Mouse (Mus musculus): Measurements from ENCODE around the gene Mtm1. TPM values are rescaled to one million over a fixed set of nuclear protein-coding genes. Genes with fewer than 3 reads are reported as not detected.

Mtm1 gene
- polyA plus RNA-seq, 1 experiment from 2014 or later = 5.4 TPM

- no peak for ATAC-seq (ENCODE audit: low read depth)
- H3K36me3 ChIP-seq = no peaks in the 10 kb centered on the region
- 74% methylated on average over 3 of the region's 3 CpGs for WGBS
These were observed 10.3 kb downstream of the Mtm1 start for GRCm38 (mm10) chrX:71220896-71221295.

GRCm38 (mm10) chrX:71222648-71223408 lies 12.3 kb downstream of the Mtm1 start:
- H3K4me3 ChIP-seq = no peak overlapping the region
- 92% methylated on average over 4 of the region's 4 CpGs for WGBS
- H3K4me1 ChIP-seq (replicated peaks) = no peaks in the 10 kb centered on the region
- no peak for ATAC-seq (ENCODE audit: low read depth)
- no peaks in the 10 kb centered on the region for H3K36me3 ChIP-seq
- H3K27me3 ChIP-seq = no peaks in the 10 kb centered on the region
- H3K27ac ChIP-seq (replicated peaks) = no peak overlapping the region
- no peak overlapping the region for H3K9ac ChIP-seq
- no peaks in the 10 kb centered on the region for H3K9me3 ChIP-seq
- no peak overlapping the region for H3K4me2 ChIP-seq

More at GRCm38 (mm10) chrX:71220896-71221295, 10.3 kb downstream of the Mtm1 start:
- Histone ChIP-seq H3K9me3 (no peaks in the 10 kb centered on the region), H3K4me3 (no peak overlapping the region), H3K9ac (no peak overlapping the region), H3K4me2 (no peak overlapping the region), H3K4me1 (replicated peaks) (no peaks in the 10 kb centered on the region), H3K27ac (replicated peaks) (no peak overlapping the region), H3K27me3 (no peaks in the 10 kb centered on the region)

- Histone ChIP-seq H3K27ac (replicated peaks) (no peak overlapping the region), H3K4me1 (replicated peaks) (no peaks in the 10 kb centered on the region), H3K4me3 (no peak overlapping the region), H3K27me3 (no peaks in the 10 kb centered on the region), H3K9ac (no peak overlapping the region), H3K9me3 (no peaks in the 10 kb centered on the region), H3K36me3 (no peaks in the 10 kb centered on the region), H3K4me2 (no peak overlapping the region)
- no peak for ATAC-seq (ENCODE audit: low read depth)
- WGBS = 72% methylated on average over 5 of the region's 5 CpGs
These were observed 16.3 kb downstream of the Mtm1 start for GRCm38 (mm10) chrX:71226881-71227280.

DNA sequence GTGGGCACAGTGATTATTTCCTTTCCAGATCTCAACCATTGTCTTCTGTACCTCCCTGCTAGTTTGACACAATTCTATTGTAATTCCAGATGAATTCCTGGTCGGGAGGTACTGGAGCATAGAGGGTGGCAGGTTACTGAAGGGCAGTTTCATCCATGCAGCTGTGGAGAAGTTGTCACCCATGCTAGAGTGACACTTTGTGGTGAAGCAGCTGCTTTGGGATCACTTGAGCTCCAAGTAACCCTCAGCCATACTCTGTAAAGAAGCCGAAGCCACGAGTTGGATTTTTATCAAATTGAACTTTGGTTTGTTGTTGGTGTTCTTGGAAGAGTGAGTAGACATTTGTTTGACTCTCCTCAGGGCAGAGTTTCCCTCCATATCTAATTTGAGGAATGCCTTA lies 17.6 kb downstream of the Mtm1 start:
- Histone ChIP-seq H3K9ac (no peak overlapping the region), H3K27ac (replicated peaks) (no peak overlapping the region), H3K4me1 (replicated peaks) (no peaks in the 10 kb centered on the region), H3K4me3 (no peak overlapping the region), H3K27me3 (no peaks in the 10 kb centered on the region), H3K4me2 (no peak overlapping the region), H3K9me3 (no peaks in the 10 kb centered on the region), H3K36me3 (no peaks in the 10 kb centered on the region)
- no peak for ATAC-seq (ENCODE audit: low read depth)
- WGBS = 68% methylated on average over 3 of the region's 3 CpGs

DNA sequence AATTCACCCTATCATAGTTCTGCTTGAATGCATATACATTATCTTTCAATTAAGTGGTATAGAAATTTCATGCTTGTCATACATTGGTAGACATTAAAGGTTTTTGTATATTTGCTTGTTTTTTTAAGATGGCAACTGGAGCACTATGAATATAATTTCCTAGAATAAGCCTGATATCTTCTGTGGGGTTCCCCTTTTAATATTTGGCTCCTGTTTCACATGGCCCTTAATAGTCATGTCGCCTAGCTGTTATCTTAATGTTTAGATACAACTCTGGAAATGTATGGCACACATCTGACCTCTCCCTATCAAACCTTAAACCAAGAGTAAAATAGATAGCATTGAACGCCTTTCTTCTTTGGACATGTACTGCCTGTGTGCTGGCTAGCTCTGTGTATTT lies 20.3 kb downstream of the Mtm1 start:
- no peak overlapping the region for H3K4me3 ChIP-seq
- H3K27me3 ChIP-seq = no peaks in the 10 kb centered on the region
- H3K36me3 ChIP-seq = no peaks in the 10 kb centered on the region
- WGBS = 85% methylated on average over 2 of the region's 2 CpGs
- no peak for ATAC-seq (ENCODE audit: low read depth)
- H3K4me2 ChIP-seq = no peak overlapping the region
- H3K9me3 ChIP-seq = no peaks in the 10 kb centered on the region
- H3K9ac ChIP-seq = no peak overlapping the region
- no peak overlapping the region for H3K27ac ChIP-seq (replicated peaks)
- H3K4me1 ChIP-seq (replicated peaks) = no peaks in the 10 kb centered on the region

DNA sequence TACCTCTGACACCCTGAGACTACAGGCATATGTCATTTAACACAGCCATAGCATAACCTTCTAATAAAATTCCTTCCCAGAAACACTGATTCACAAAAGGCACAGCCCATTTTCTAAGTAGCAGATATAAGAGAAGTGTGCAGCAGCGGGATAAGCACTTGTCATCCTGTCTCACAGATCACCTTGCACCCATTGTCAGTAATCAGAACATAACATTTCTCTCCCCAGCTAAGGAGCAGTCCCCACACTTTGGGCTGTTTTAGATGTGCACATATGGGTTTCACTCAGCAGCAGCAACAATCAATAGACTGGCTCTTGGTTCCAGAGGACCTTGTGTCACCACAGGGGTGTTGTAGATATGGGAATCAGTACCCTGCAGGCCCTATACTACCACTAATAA lies 45.9 kb downstream of the Mtm1 start:
- H3K4me3 ChIP-seq = no peak overlapping the region
- H3K27ac ChIP-seq (replicated peaks) = no peak overlapping the region
- no peak for ATAC-seq (ENCODE audit: low read depth)
- no peak overlapping the region for H3K4me2 ChIP-seq
- no peak overlapping the region for H3K9ac ChIP-seq
- WGBS = 92% methylated on average over 1 of the region's 1 CpGs
- no peaks in the 10 kb centered on the region for H3K27me3 ChIP-seq
- no peaks in the 10 kb centered on the region for H3K36me3 ChIP-seq
- H3K9me3 ChIP-seq = no peaks in the 10 kb centered on the region
- no peaks in the 10 kb centered on the region for H3K4me1 ChIP-seq (replicated peaks)

DNA sequence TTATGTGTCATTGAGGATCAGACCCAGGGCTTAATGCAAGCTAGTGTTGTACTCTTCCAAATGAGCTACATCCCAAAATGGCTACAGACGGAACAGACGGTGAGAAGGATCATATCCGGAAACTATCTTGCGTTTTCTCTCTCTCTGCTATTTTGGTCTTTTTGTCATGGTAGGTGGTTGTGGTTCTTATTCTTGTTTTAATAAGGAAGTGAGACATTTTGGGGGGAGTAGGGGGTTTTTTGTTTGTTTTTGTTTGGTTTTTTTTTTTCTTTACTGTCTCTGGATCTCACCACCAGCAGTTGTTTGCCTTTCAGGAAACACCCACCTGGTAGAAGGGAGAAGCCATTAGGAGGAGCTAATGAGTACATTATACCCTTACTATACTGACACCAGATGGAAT lies 50.3 kb downstream of the Mtm1 start:
- no peak overlapping the region for H3K4me3 ChIP-seq
- H3K4me2 ChIP-seq = no peak overlapping the region
- ATAC-seq (ENCODE audit: low read depth) = no peak
- H3K4me1 ChIP-seq (replicated peaks) = no peaks in the 10 kb centered on the region
- WGBS = 92% methylated on average over 4 of the region's 4 CpGs
- no peaks in the 10 kb centered on the region for H3K36me3 ChIP-seq
- no peaks in the 10 kb centered on the region for H3K27me3 ChIP-seq
- no peak overlapping the region for H3K27ac ChIP-seq (replicated peaks)
- no peak overlapping the region for H3K9ac ChIP-seq
- H3K9me3 ChIP-seq = no peaks in the 10 kb centered on the region

GRCm38 (mm10) chrX:71264316-71264715 lies 53.7 kb downstream of the Mtm1 start:
- 76% methylated on average over 2 of the region's 2 CpGs for WGBS
- H3K36me3 ChIP-seq = no peaks in the 10 kb centered on the region

DNA sequence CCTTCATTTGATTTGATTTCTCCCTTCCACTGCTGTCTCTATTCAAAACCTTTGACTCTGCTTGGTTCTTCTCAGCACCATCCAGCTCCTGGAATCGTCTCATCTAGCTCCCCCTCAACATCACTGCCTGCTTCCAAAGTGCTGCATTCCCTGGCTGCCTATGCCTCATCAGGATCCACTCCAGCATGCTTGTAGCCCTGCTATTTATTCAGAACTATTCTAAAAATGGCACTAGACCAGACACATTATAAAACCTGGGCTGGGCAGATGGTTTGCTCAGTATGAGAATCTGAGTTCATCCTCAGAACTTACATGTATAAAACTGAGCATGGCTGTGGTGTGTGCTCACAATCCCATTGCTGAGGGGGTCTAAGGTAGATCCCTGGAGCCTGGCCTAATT lies 58.4 kb downstream of the Mtm1 start:
- WGBS = 86% methylated on average over 1 of the region's 1 CpGs
- no peaks in the 10 kb centered on the region for H3K27me3 ChIP-seq
- no peak overlapping the region for H3K27ac ChIP-seq (replicated peaks)
- no peaks in the 10 kb centered on the region for H3K36me3 ChIP-seq
- H3K4me3 ChIP-seq = no peak overlapping the region
- H3K4me2 ChIP-seq = no peak overlapping the region
- no peaks in the 10 kb centered on the region for H3K9me3 ChIP-seq
- no peak for ATAC-seq (ENCODE audit: low read depth)
- H3K9ac ChIP-seq = no peak overlapping the region
- no peaks in the 10 kb centered on the region for H3K4me1 ChIP-seq (replicated peaks)

More at GRCm38 (mm10) chrX:71264316-71264715, 53.7 kb downstream of the Mtm1 start:
- no peak for ATAC-seq (ENCODE audit: low read depth)
- H3K27me3 ChIP-seq = no peaks in the 10 kb centered on the region
- H3K4me2 ChIP-seq = no peak overlapping the region
- H3K9ac ChIP-seq = no peak overlapping the region
- H3K9me3 ChIP-seq = no peaks in the 10 kb centered on the region
- no peaks in the 10 kb centered on the region for H3K4me1 ChIP-seq (replicated peaks)
- H3K27ac ChIP-seq (replicated peaks) = no peak overlapping the region
- no peak overlapping the region for H3K4me3 ChIP-seq

GRCm38 (mm10) chrX:71274150-71274549 lies 63.6 kb downstream of the Mtm1 start:
- H3K9me3 ChIP-seq = no peaks in the 10 kb centered on the region
- no peak overlapping the region for H3K27ac ChIP-seq (replicated peaks)
- no peaks in the 10 kb centered on the region for H3K4me1 ChIP-seq (replicated peaks)
- no peaks in the 10 kb centered on the region for H3K36me3 ChIP-seq
- no peak overlapping the region for H3K4me2 ChIP-seq
- no peaks in the 10 kb centered on the region for H3K27me3 ChIP-seq
- no peak for ATAC-seq (ENCODE audit: low read depth)
- no peak overlapping the region for H3K9ac ChIP-seq
- no peak overlapping the region for H3K4me3 ChIP-seq
- 90% methylated on average over 3 of the region's 3 CpGs for WGBS

GRCm38 (mm10) chrX:71285473-71285872 lies 74.9 kb downstream of the Mtm1 start:
- WGBS = 90% methylated on average over 3 of the region's 3 CpGs
- no peaks in the 10 kb centered on the region for H3K4me1 ChIP-seq (replicated peaks)
- no peak overlapping the region for H3K4me3 ChIP-seq
- no peak overlapping the region for H3K4me2 ChIP-seq
- ATAC-seq (ENCODE audit: low read depth) = no peak
- H3K27me3 ChIP-seq = no peaks in the 10 kb centered on the region
- H3K27ac ChIP-seq (replicated peaks) = no peak overlapping the region
- no peak overlapping the region for H3K9ac ChIP-seq
- no peaks in the 10 kb centered on the region for H3K36me3 ChIP-seq
- no peaks in the 10 kb centered on the region for H3K9me3 ChIP-seq

DNA sequence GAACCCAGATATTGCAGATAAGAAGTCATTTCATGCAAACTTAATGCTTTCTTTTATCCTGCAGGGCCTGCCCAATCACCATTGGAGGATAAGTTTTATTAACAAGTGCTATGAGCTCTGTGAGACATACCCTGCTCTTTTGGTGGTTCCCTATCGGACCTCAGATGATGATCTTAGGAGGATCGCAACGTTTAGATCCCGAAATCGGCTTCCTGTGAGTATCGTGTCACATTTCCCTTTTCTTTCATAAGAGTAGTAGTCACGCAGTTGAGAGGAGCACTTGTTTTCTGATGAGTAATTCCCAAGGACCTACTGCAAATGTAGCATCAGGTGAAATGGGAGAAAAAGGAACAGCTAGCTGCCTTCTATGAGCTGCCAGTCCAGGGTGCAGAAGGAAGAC lies 76.5 kb downstream of the Mtm1 start:
- Histone ChIP-seq H3K4me2 (no peak overlapping the region), H3K36me3 (no peaks in the 10 kb centered on the region), H3K4me3 (no peak overlapping the region), H3K27me3 (no peaks in the 10 kb centered on the region), H3K4me1 (replicated peaks) (no peaks in the 10 kb centered on the region), H3K27ac (replicated peaks) (no peak overlapping the region), H3K9me3 (no peaks in the 10 kb centered on the region), H3K9ac (no peak overlapping the region)
- no peak for ATAC-seq (ENCODE audit: low read depth)
- 93% methylated on average over 7 of the region's 7 CpGs for WGBS

DNA sequence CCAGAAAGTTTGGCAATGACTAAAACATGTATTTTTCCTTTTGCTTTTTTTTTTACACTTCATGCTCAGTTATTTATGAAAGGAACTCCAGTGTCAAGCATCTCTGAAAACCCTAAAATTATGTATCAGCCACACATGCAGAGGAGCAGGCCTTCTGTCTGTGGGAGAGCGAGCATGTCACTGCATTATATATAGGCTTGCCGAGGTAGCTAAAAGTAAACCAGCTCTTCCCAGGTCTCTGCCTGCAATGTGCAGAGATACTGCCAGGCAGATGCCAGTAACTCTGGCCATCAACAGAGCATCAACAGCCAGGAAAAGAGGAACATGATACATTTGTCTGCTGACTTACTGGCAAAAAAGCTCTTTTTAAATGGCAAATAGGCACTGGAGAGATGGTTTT lies 83.6 kb downstream of the Mtm1 start:
- Histone ChIP-seq H3K36me3 (no peaks in the 10 kb centered on the region), H3K4me2 (no peak overlapping the region), H3K4me1 (replicated peaks) (no peaks in the 10 kb centered on the region), H3K27ac (replicated peaks) (no peak overlapping the region), H3K4me3 (no peak overlapping the region), H3K9ac (no peak overlapping the region), H3K27me3 (no peaks in the 10 kb centered on the region), H3K9me3 (no peaks in the 10 kb centered on the region)
- 64% methylated on average over 2 of the region's 2 CpGs for WGBS
- ATAC-seq (ENCODE audit: low read depth) = no peak

Measured in neural tube, embryonic 13.5 days (tissue).